Mouse (Mus musculus) MEL (cell line): ENCODE measurements around the gene Znrf1. TPM values are rescaled to one million over a fixed set of nuclear protein-coding genes. Genes with fewer than 3 reads are reported as not detected.

Source experiments
- DNase-seq: peaks from one replicate; pipeline ENCODE4 v3.0.0; 2011; ENCODE audit warnings: low read depth, low spot score
- H3K27ac ChIP-seq: 2 replicates; pipeline ENCODE4 v1.5.1; 2012; ENCODE audit warnings: low read depth, mild to moderate bottlenecking, control low read depth, low read length, moderate library complexity; ENCODE audit not compliant: control insufficient read depth
- H3K27me3 ChIP-seq, 2 experiments: fragments of 150-350 bp in 1 of 2; sonication (generic) in 1 of 2; 2 replicates each; pipeline ENCODE4 v1.6.1; 2012; ENCODE audit warnings: low read length in 2 of 2, mild to moderate bottlenecking in 2 of 2, improper control_type of control experiment in 1 of 2, moderate library complexity in 1 of 2; ENCODE audit not compliant: insufficient read depth in 2 of 2, control insufficient read depth in 1 of 2
- H3K36me3 ChIP-seq, 2 experiments: 2 replicates each; pipeline ENCODE4 v1.6.1; 2012 to 2014; ENCODE audit warnings: low read length in 2 of 2, improper control_type of control experiment in 1 of 2, inconsistent platforms in 1 of 2, mild to moderate bottlenecking in 1 of 2; ENCODE audit not compliant: insufficient read depth in 2 of 2, control insufficient read depth in 1 of 2
- H3K4me1 ChIP-seq, 2 experiments: fragments of 150-350 bp in 1 of 2; sonication (generic) in 1 of 2; 2 replicates each; pipeline ENCODE4 v1.6.1; 2012; ENCODE audit warnings: low read length in 2 of 2, improper control_type of control experiment in 1 of 2, mild to moderate bottlenecking in 1 of 2; ENCODE audit not compliant: insufficient read depth in 2 of 2, control insufficient read depth in 1 of 2
- H3K4me3 ChIP-seq, 2 experiments: fragments of 150-350 bp in 1 of 2; sonication (generic) in 1 of 2; 2 replicates each; pipeline ENCODE4 v1.5.1; 2012; ENCODE audit warnings: low read depth in 2 of 2, low read length in 2 of 2, mild to moderate bottlenecking in 2 of 2, moderate library complexity in 2 of 2, control low read depth in 1 of 2, improper control_type of control experiment in 1 of 2; ENCODE audit not compliant: control insufficient read depth in 1 of 2, insufficient read depth in 1 of 2
- H3K79me2 ChIP-seq: 2 replicates; pipeline ENCODE4 v1.6.1; 2012; ENCODE audit warnings: mild to moderate bottlenecking, low read length, moderate library complexity; ENCODE audit not compliant: control insufficient read depth, poor library complexity, insufficient read depth
- H3K9ac ChIP-seq: 2 replicates; pipeline ENCODE4 v1.6.1; 2012; ENCODE audit warnings: low read depth, mild to moderate bottlenecking, control low read depth, low read length, moderate library complexity; ENCODE audit not compliant: control insufficient read depth, poor library complexity, severe bottlenecking
- H3K9me3 ChIP-seq: fragments of 150-350 bp; sonication (generic); replicated peaks from 2 replicates; pipeline ENCODE4 v1.6.1; 2012; ENCODE audit warnings: mild to moderate bottlenecking, low read length, improper control_type of control experiment, moderate library complexity; ENCODE audit not compliant: insufficient read depth
- BHLHE40 ChIP-seq: IDR thresholded peaks from 2 replicates; pipeline ENCODE4 v1.6.1; 2012; ENCODE audit warnings: low read depth, mild to moderate bottlenecking, inconsistent platforms, low read length, improper control_type of control experiment, borderline replicate concordance
- CHD1 ChIP-seq: IDR thresholded peaks from 2 replicates; pipeline ENCODE4 v1.6.1; 2012; ENCODE audit warnings: low read depth, mild to moderate bottlenecking, inconsistent platforms, low read length, improper control_type of control experiment
- CHD2 ChIP-seq: IDR thresholded peaks from 2 replicates; pipeline ENCODE4 v1.6.1; 2011; ENCODE audit warnings: low read length, improper control_type of control experiment
- CTCF ChIP-seq, 3 experiments: IDR thresholded peaks in 2 of 3; conservative IDR thresholded peaks in 1 of 3; 2 replicates each; pipeline ENCODE4 v1.5.1; 2011 to 2012; ENCODE audit warnings: low read length in 3 of 3, low read depth in 2 of 3, mild to moderate bottlenecking in 2 of 3, improper control_type of control experiment in 1 of 3, inconsistent platforms in 1 of 3, mixed read lengths in 1 of 3, moderate library complexity in 1 of 3; ENCODE audit not compliant: control insufficient read depth in 1 of 3, insufficient read depth in 1 of 3, poor library complexity in 1 of 3, severe bottlenecking in 1 of 3
- E2F4 ChIP-seq: IDR thresholded peaks from 2 replicates; pipeline ENCODE4 v1.6.1; 2011; ENCODE audit warnings: low read depth, low read length, improper control_type of control experiment, borderline replicate concordance
- EP300 ChIP-seq, 2 experiments: IDR thresholded peaks; 2 replicates each; pipeline ENCODE4 v1.6.1; 2011; ENCODE audit warnings: improper control_type of control experiment in 2 of 2, low read length in 2 of 2, low read depth in 1 of 2, mild to moderate bottlenecking in 1 of 2
- ETS1 ChIP-seq: IDR thresholded peaks from 2 replicates; pipeline ENCODE4 v1.6.1; 2012; ENCODE audit warnings: low read depth, mild to moderate bottlenecking, inconsistent platforms, low read length, improper control_type of control experiment, moderate library complexity
- GABPA ChIP-seq: IDR thresholded peaks from 2 replicates; pipeline ENCODE4 v1.6.1; 2012; ENCODE audit warnings: low read depth, mild to moderate bottlenecking, inconsistent platforms, low read length, improper control_type of control experiment, moderate library complexity
- GATA1 ChIP-seq: IDR thresholded peaks from 2 replicates; pipeline ENCODE4 v1.6.1; 2011; ENCODE audit warnings: low read depth, low read length, improper control_type of control experiment
- HCFC1 ChIP-seq: IDR thresholded peaks from 2 replicates; pipeline ENCODE4 v1.6.1; 2012; ENCODE audit warnings: low read depth, mild to moderate bottlenecking, inconsistent platforms, low read length, improper control_type of control experiment, moderate library complexity
- JUND ChIP-seq: IDR thresholded peaks from 2 replicates; pipeline ENCODE4 v1.6.1; 2011; ENCODE audit warnings: low read depth, mild to moderate bottlenecking, improper control_type of control experiment, low read length
- KAT2A ChIP-seq: conservative IDR thresholded peaks from 2 replicates; pipeline ENCODE4 v1.6.1; 2012; ENCODE audit warnings: low read depth, low read length, improper control_type of control experiment, inconsistent platforms
- MAFK ChIP-seq: IDR thresholded peaks from 2 replicates; pipeline ENCODE4 v1.6.1; 2011; ENCODE audit warnings: low read depth, mild to moderate bottlenecking, low read length, improper control_type of control experiment, borderline replicate concordance
- MAX ChIP-seq: IDR thresholded peaks from 2 replicates; pipeline ENCODE4 v1.6.1; 2011; ENCODE audit warnings: low read length, improper control_type of control experiment
- MEF2A ChIP-seq: IDR thresholded peaks from 2 replicates; pipeline ENCODE4 v1.6.1; 2014; ENCODE audit warnings: low read depth, mild to moderate bottlenecking, inconsistent platforms, low read length, improper control_type of control experiment; ENCODE audit not compliant: poor library complexity, insufficient replicate concordance, severe bottlenecking; ENCODE audit errors: extremely low read depth
- MXI1 ChIP-seq: IDR thresholded peaks from 2 replicates; pipeline ENCODE4 v1.6.1; 2011; ENCODE audit warnings: mild to moderate bottlenecking, low read depth, low read length, improper control_type of control experiment
- MYB ChIP-seq: IDR thresholded peaks from 2 replicates; pipeline ENCODE4 v1.6.1; 2011; ENCODE audit warnings: mild to moderate bottlenecking, low read depth, low read length, improper control_type of control experiment
- MYC ChIP-seq: IDR thresholded peaks from 2 replicates; pipeline ENCODE4 v1.6.1; 2011; ENCODE audit warnings: low read depth, mild to moderate bottlenecking, low read length, improper control_type of control experiment, moderate library complexity
- NELFE ChIP-seq: IDR thresholded peaks from 2 replicates; pipeline ENCODE4 v1.6.1; 2011; ENCODE audit warnings: low read depth, low read length, improper control_type of control experiment
- POLR2A ChIP-seq, 2 experiments: IDR thresholded peaks; 2 replicates each; pipeline ENCODE4 v1.6.1; 2011 to 2012; ENCODE audit warnings: low read length in 2 of 2, mild to moderate bottlenecking in 2 of 2, control low read depth in 1 of 2, improper control_type of control experiment in 1 of 2, low read depth in 1 of 2, moderate library complexity in 1 of 2; ENCODE audit not compliant: control insufficient read depth in 1 of 2, insufficient read depth in 1 of 2, poor library complexity in 1 of 2
- POLR2AphosphoS2 ChIP-seq: IDR thresholded peaks from 2 replicates; pipeline ENCODE4 v1.6.1; 2011; ENCODE audit warnings: low read length, improper control_type of control experiment
- POLR2AphosphoS5 ChIP-seq: IDR thresholded peaks from 2 replicates; pipeline ENCODE4 v1.6.1; 2012; ENCODE audit warnings: low read depth, borderline replicate concordance, mild to moderate bottlenecking, inconsistent platforms, low read length, moderate library complexity, mixed read lengths
- RCOR1 ChIP-seq: IDR thresholded peaks from 2 replicates; pipeline ENCODE4 v1.6.1; 2012; ENCODE audit warnings: low read depth, mild to moderate bottlenecking, inconsistent platforms, low read length, improper control_type of control experiment
- SIN3A ChIP-seq: IDR thresholded peaks from 2 replicates; pipeline ENCODE4 v1.6.1; 2012; ENCODE audit warnings: low read length, improper control_type of control experiment, inconsistent platforms
- SMC3 ChIP-seq: IDR thresholded peaks from 2 replicates; pipeline ENCODE4 v1.6.1; 2011; ENCODE audit warnings: low read depth, low read length, improper control_type of control experiment
- TAL1 ChIP-seq: IDR thresholded peaks from 2 replicates; pipeline ENCODE4 v1.6.1; 2012; ENCODE audit warnings: mild to moderate bottlenecking, inconsistent platforms, low read length, moderate library complexity, mixed read lengths
- TBP ChIP-seq: IDR thresholded peaks from 2 replicates; pipeline ENCODE4 v1.8.0; 2011; ENCODE audit warnings: low read depth, low read length, improper control_type of control experiment
- TCF12 ChIP-seq: IDR thresholded peaks from 2 replicates; pipeline ENCODE4 v1.6.1; 2014; ENCODE audit warnings: low read depth, mild to moderate bottlenecking, inconsistent platforms, low read length, improper control_type of control experiment, moderate library complexity
- UBTF ChIP-seq: IDR thresholded peaks from 2 replicates; pipeline ENCODE4 v1.6.1; 2012; ENCODE audit warnings: low read depth, mild to moderate bottlenecking, inconsistent platforms, low read length, improper control_type of control experiment, moderate library complexity, borderline replicate concordance; ENCODE audit not compliant: insufficient read depth
- USF1 ChIP-seq: IDR thresholded peaks from 2 replicates; pipeline ENCODE4 v1.6.1; 2014; ENCODE audit warnings: low read depth, mild to moderate bottlenecking, inconsistent platforms, low read length, improper control_type of control experiment, moderate library complexity
- USF2 ChIP-seq, 2 experiments: IDR thresholded peaks; 2 replicates each; pipeline ENCODE4 v1.6.1; 2011 to 2012; ENCODE audit warnings: improper control_type of control experiment in 2 of 2, low read length in 2 of 2, borderline replicate concordance in 1 of 2, inconsistent platforms in 1 of 2, low read depth in 1 of 2, mild to moderate bottlenecking in 1 of 2; ENCODE audit not compliant: insufficient read depth in 1 of 2
- ZMIZ1 ChIP-seq: IDR thresholded peaks from 2 replicates; pipeline ENCODE4 v1.6.1; 2012; ENCODE audit warnings: low read depth, mild to moderate bottlenecking, inconsistent platforms, low read length, improper control_type of control experiment, moderate library complexity
- polyA plus RNA-seq, 2 experiments: library from polyadenylated mRNA; stranded (reverse) in 1 of 2; unstranded in 1 of 2; fragments of >175 nt in 1 of 2; fragments of >200 nt in 1 of 2; gene quantifications; 2 replicates each; pipeline versions ENCODE4 v1.2.1 to v1.2.4; 2012; ENCODE audit warnings: low replicate concordance in 2 of 2, low read depth in 1 of 2; ENCODE audit not compliant: insufficient read length in 2 of 2, insufficient read depth in 1 of 2, missing spikeins in 1 of 2
- total RNA-seq: library from RNA; depleted of rRNA; stranded (reverse); fragments of 300-350 nt; gene quantifications from 2 replicates; pipeline ENCODE4 v1.2.3, GENCODE M21; 2012

Gene Znrf1
- total and polyA plus RNA-seq, 3 experiments = 18.4 to 36.0 TPM; not detected in 1

- no peak overlapping the region for H3K4me3 ChIP-seq
- peaks cover 0 to 31% of the 10 kb centered on the region in 2 experiments; a peak in 2 of 4 replicates for H3K36me3 ChIP-seq
- H3K27me3 ChIP-seq = no peaks in the 10 kb centered on the region
- H3K4me1 ChIP-seq = peaks cover 31 to 37% of the 10 kb centered on the region in 2 experiments
- H3K9me3 ChIP-seq = no peaks in the 10 kb centered on the region
- DNase-seq = peak; percentile 59
- peaks cover 7% of the 10 kb centered on the region for H3K79me2 ChIP-seq
- H3K27ac ChIP-seq = peak overlapping the region; percentile 88; the same call in 1 of the 2 replicates
- TF ChIP-seq CHD2 (no peak), TCF12 (no peak), GATA1 (peak; percentile 79), ETS1 (peak; percentile 65; the same call in 1 of the 2 replicates), BHLHE40 (peak; percentile 56; the same call in 1 of the 2 replicates), POLR2A (IDR thresholded peaks at IDR 0.05; ENCODE audit: control insufficient read depth in 1 of 2, insufficient read depth in 1 of 2, low read depth in 1 of 2, low read length in 2 of 2, poor library complexity in 1 of 2) (no peak), MAFK (no peak), RCOR1 (peak; percentile 83), MXI1 (peak; percentile 48; the same call in 1 of the 2 replicates), EP300 (IDR thresholded peaks at IDR 0.05; ENCODE audit: low read depth in 1 of 2, low read length in 2 of 2) (peak; percentile 52 to 72), ZMIZ1 (no peak), NELFE (no peak), E2F4 (no peak), USF2 (IDR thresholded peaks at IDR 0.05; ENCODE audit: borderline replicate concordance in 1 of 2, insufficient read depth in 1 of 2, low read depth in 1 of 2, low read length in 2 of 2) (no peak), MYB (no peak), GABPA (no peak), CHD1 (no peak), MEF2A (peak; percentile 44; the same call in 1 of the 2 replicates), TBP (no peak), JUND (no peak), POLR2AphosphoS2 (no peak), POLR2AphosphoS5 (no peak), HCFC1 (no peak), USF1 (no peak), CTCF (IDR thresholded peaks at IDR 0.05 in 2 of 3, conservative IDR thresholded peaks at IDR 0.05 in 1 of 3; ENCODE audit: control insufficient read depth in 1 of 3, insufficient read depth in 1 of 3, low read depth in 2 of 3, low read length in 3 of 3, poor library complexity in 1 of 3, severe bottlenecking in 1 of 3) (no peak), SMC3 (no peak), SIN3A (peak; percentile 54), MAX (0 out of 2 replicates have a peak, but pooled peaks have one; percentile 44), UBTF (no peak), KAT2A (no peak), TAL1 (no peak), MYC (peak; percentile 51; the same call in 1 of the 2 replicates)
- TF ChIP-seq, all 39 proteins: peak for 10
- H3K9ac ChIP-seq = no peak overlapping the region
Observed at GRCm38 (mm10) chr8:111597310-111597709, 61.4 kb downstream of the Znrf1 start.
